8 mouse cellular contexts compared by ENCODE assay signal in genomic region chr1:172500451-172501370, GRCm38 (mm10). TPM values are rescaled to one million over a fixed set of nuclear protein-coding genes. Genes with fewer than 3 reads are reported as not detected.
DNase-seq lines count a peak whose midpoint lies in the region; ATAC-seq and TF ChIP-seq lines count a peak whose summit lies in the region.

No protein-coding gene starts in this region.

- peak; percentile 24 for TF ChIP-seq POLR2A in myocyte (IDR thresholded peaks at IDR 0.05; ENCODE audit: insufficient read length, low read depth)

- H3K79me2 ChIP-seq in myocyte (ENCODE audit: control insufficient read depth, insufficient read depth): peaks cover 37% of the 10 kb centered on the region

- peaks cover 11% of the 10 kb centered on the region for H3K36me3 ChIP-seq in hindbrain, embryonic 15.5 days
- peaks cover 11% of the 10 kb centered on the region for H3K36me3 ChIP-seq in liver, embryonic 12.5 days
- H3K36me3 ChIP-seq in myocyte (ENCODE audit: control insufficient read depth, insufficient read depth): peaks cover 7% of the 10 kb centered on the region

- WGBS in hindbrain, embryonic 15.5 days: under 1% methylated on average over 56 of the region's 56 CpGs
- WGBS in liver, embryonic 12.5 days (ENCODE audit: insufficient replicate concordance): 2% methylated on average over 56 of the region's 56 CpGs

- no peak for TF ChIP-seq CTCF in gastrocnemius, adult 2 months (IDR thresholded peaks at IDR 0.05)

- DNase-seq in adrenal gland, adult 2 months: peak; percentile 87
- DNase-seq in gastrocnemius, adult 2 months: peak; percentile 80
- peak; percentile 84 for DNase-seq in yolk sac, embryonic 10.5 days (ENCODE audit: low spot score)
- DNase-seq in layer of hippocampus, adult 9-10 months (ENCODE audit: low spot score): no peak

- ATAC-seq in CD4-positive, CD25-positive, alpha-beta regulatory T cell, adult 4 months: peak; percentile 35
- ATAC-seq in hindbrain, embryonic 15.5 days (ENCODE audit: low FRiP score, low read depth): no peak; the same call in 1 of the 2 replicates
- ATAC-seq in liver, embryonic 12.5 days: peak; percentile 58

- peak overlapping the region; percentile 47 for H3ac ChIP-seq in myocyte (ENCODE audit: control insufficient read depth, insufficient read length)

- intact Hi-C loops in gastrocnemius, adult 2 months (cut with DNase I): loop anchor here (2.0 kb wide), 1 partner anchor 24 kb away; no protein-coding TSS in a partner anchor

- H3K4me2 ChIP-seq in hindbrain, embryonic 15.5 days: peak overlapping the region; percentile 54
- peak overlapping the region; percentile 77 for H3K4me2 ChIP-seq in liver, embryonic 12.5 days
- H3K4me2 ChIP-seq in myocyte (ENCODE audit: low read depth): peak overlapping the region; percentile 100

- peak overlapping the region; percentile 91 for H3K27ac ChIP-seq in gastrocnemius, adult 2 months
- H3K27ac ChIP-seq in hindbrain, embryonic 15.5 days (replicated peaks): peak overlapping the region; percentile 60; the same call in 1 of the 2 replicates
- peak overlapping the region; percentile 78 for H3K27ac ChIP-seq in liver, embryonic 12.5 days

- H3K9ac ChIP-seq in hindbrain, embryonic 15.5 days: peak overlapping the region; percentile 30
- peak overlapping the region; percentile 71 for H3K9ac ChIP-seq in liver, embryonic 12.5 days

- H3K4me3 ChIP-seq in gastrocnemius, adult 2 months: peak overlapping the region; percentile 92
- peak overlapping the region; percentile 40 for H3K4me3 ChIP-seq in hindbrain, embryonic 15.5 days
- H3K4me3 ChIP-seq in liver, embryonic 12.5 days: peak overlapping the region; percentile 65
- peak overlapping the region; percentile 99 for H3K4me3 ChIP-seq in myocyte

- H3K4me1 ChIP-seq in hindbrain, embryonic 15.5 days (replicated peaks): peaks cover 42% of the 10 kb centered on the region
- H3K4me1 ChIP-seq in liver, embryonic 12.5 days: peaks cover 62% of the 10 kb centered on the region

- no peaks in the 10 kb centered on the region for H3K9me3 ChIP-seq in hindbrain, embryonic 15.5 days
- no peaks in the 10 kb centered on the region for H3K9me3 ChIP-seq in liver, embryonic 12.5 days (replicated peaks)

- H3K27me3 ChIP-seq in hindbrain, embryonic 15.5 days: peaks cover 25% of the 10 kb centered on the region
- peaks cover 33% of the 10 kb centered on the region for H3K27me3 ChIP-seq in liver, embryonic 12.5 days (replicated peaks)
- no peaks in the 10 kb centered on the region for H3K27me3 ChIP-seq in myocyte (ENCODE audit: control insufficient read depth, insufficient read depth, insufficient read length)

TF ChIP-seq in myocyte, 11 proteins besides CTCF, POLR2A, EP300 and RAD21:
- TF ChIP-seq REST (IDR thresholded peaks at IDR 0.05; ENCODE audit: insufficient read depth, insufficient read length) (no peak), POLR2AphosphoS2 (IDR thresholded peaks at IDR 0.05; ENCODE audit: insufficient read length, low read depth) (peak; percentile 56), MYOG (IDR thresholded peaks at IDR 0.05; ENCODE audit: control insufficient read depth in 1 of 3, insufficient read depth in 1 of 3, insufficient read length in 2 of 3, low read depth in 2 of 3) (peak in 1 of 3 experiments; percentile 25), MYOD1 (IDR thresholded peaks at IDR 0.05; ENCODE audit: control insufficient read depth in 1 of 3, insufficient read length in 2 of 3, low read depth in 2 of 3) (peak in 1 of 3 experiments; percentile 43), TCF3 (IDR thresholded peaks at IDR 0.05; ENCODE audit: insufficient read length, low read depth) (no peak), SRF (IDR thresholded peaks at IDR 0.05; ENCODE audit: control insufficient read depth, insufficient read length, low read depth) (peak; percentile 82), CEBPB (IDR thresholded peaks at IDR 0.05; ENCODE audit: insufficient read depth, poor library complexity, severe bottlenecking) (no peak)

RNA-seq across cellular contexts. Expression of gene Tagln2, which starts 0.9 kb away (rescaled TPM):
- polyA plus RNA-seq in CD4-positive, CD25-positive, alpha-beta regulatory T cell, adult 4 months (2017; shearing (Covaris generic)): 100 to 1,000 TPM; 226 to 278 TPM
- 100 to 1,000 TPM in 1 of 2 experiments, 10 to 100 TPM in 1; 60.9 to 108 TPM for total RNA-seq in adrenal gland, adult 2 months (2021)
- polyA plus RNA-seq in adrenal gland, adult 2 months (2012; rRNA removed): 89.5 and 121 TPM in 2 replicates
- 10 to 100 TPM; 16.4 to 23.4 TPM for total RNA-seq in gastrocnemius, adult 2 months (2021)
- 77.7 and 83.7 TPM in 2 replicates for polyA plus RNA-seq in hindbrain, embryonic 15.5 days (2015; fragmentation: Nextera tagmentation; extraction: Ambion mirVana)
- 177 and 178 TPM in 2 replicates for polyA plus RNA-seq in liver, embryonic 12.5 days (2016; fragmentation: Nextera tagmentation; extraction: Ambion mirVana)
- 393 TPM for polyA plus RNA-seq in myocyte (2012; fragmentation: generic; extraction: Trizol)

RNA-seq across cellular contexts. Expression of gene Igsf9, which starts 19.1 kb away (rescaled TPM):
- 1 to 10 TPM in 1 of 2 experiments, not detected in 1; 1.1 TPM for polyA plus RNA-seq in CD4-positive, CD25-positive, alpha-beta regulatory T cell, adult 4 months (2017; shearing (Covaris generic))
- total RNA-seq in adrenal gland, adult 2 months (2021): 1 to 10 TPM in 1 of 2 experiments, under 1 TPM in 1; 0.78 to 3.8 TPM
- 7.4 and 7.9 TPM in 2 replicates for polyA plus RNA-seq in adrenal gland, adult 2 months (2012; rRNA removed)
- total RNA-seq in gastrocnemius, adult 2 months (2021): under 1 TPM in 1 of 2 experiments, not detected in 1; 0.67 TPM
- 45.7 and 49.3 TPM in 2 replicates for polyA plus RNA-seq in hindbrain, embryonic 15.5 days (2015; fragmentation: Nextera tagmentation; extraction: Ambion mirVana)
- 3.9 and 4.2 TPM in 2 replicates for polyA plus RNA-seq in liver, embryonic 12.5 days (2016; fragmentation: Nextera tagmentation; extraction: Ambion mirVana)
- 0.77 TPM for polyA plus RNA-seq in myocyte (2012; fragmentation: generic; extraction: Trizol)

RNA-seq across cellular contexts. Expression of gene Cfap45, which starts 19.9 kb away (rescaled TPM):
- polyA plus RNA-seq in CD4-positive, CD25-positive, alpha-beta regulatory T cell, adult 4 months (2017; shearing (Covaris generic)): under 1 TPM in 1 of 2 experiments, not detected in 1; 0.69 TPM
- under 1 TPM; 0.31 to 0.37 TPM for total RNA-seq in adrenal gland, adult 2 months (2021)
- polyA plus RNA-seq in adrenal gland, adult 2 months (2012; rRNA removed): 0.15 TPM in 1 of 2 replicates, not detected in the other
- not detected for total RNA-seq in gastrocnemius, adult 2 months (2021)
- 2.8 and 4.6 TPM in 2 replicates for polyA plus RNA-seq in hindbrain, embryonic 15.5 days (2015; fragmentation: Nextera tagmentation; extraction: Ambion mirVana)
- polyA plus RNA-seq in liver, embryonic 12.5 days (2016; fragmentation: Nextera tagmentation; extraction: Ambion mirVana): 0.55 and 0.79 TPM in 2 replicates
- not detected for polyA plus RNA-seq in myocyte (2012; fragmentation: generic; extraction: Trizol)

RNA-seq across cellular contexts. Expression of gene Slamf9, which starts 25.6 kb away (rescaled TPM):
- polyA plus RNA-seq in CD4-positive, CD25-positive, alpha-beta regulatory T cell, adult 4 months (2017; shearing (Covaris generic)): not detected
- 1 to 10 TPM; 3.2 to 7.9 TPM for total RNA-seq in adrenal gland, adult 2 months (2021)
- 4.5 and 4.9 TPM in 2 replicates for polyA plus RNA-seq in adrenal gland, adult 2 months (2012; rRNA removed)
- total RNA-seq in gastrocnemius, adult 2 months (2021): under 1 TPM in 1 of 2 experiments, not detected in 1; 0.22 TPM
- 0.12 and 0.18 TPM in 2 replicates for polyA plus RNA-seq in hindbrain, embryonic 15.5 days (2015; fragmentation: Nextera tagmentation; extraction: Ambion mirVana)
- polyA plus RNA-seq in liver, embryonic 12.5 days (2016; fragmentation: Nextera tagmentation; extraction: Ambion mirVana): 1.1 and 1.3 TPM in 2 replicates
- polyA plus RNA-seq in myocyte (2012; fragmentation: generic; extraction: Trizol): 4.7 TPM

RNA-seq across cellular contexts. Expression of gene Vsig8, which starts 55.0 kb away (rescaled TPM):
- not detected for polyA plus RNA-seq in CD4-positive, CD25-positive, alpha-beta regulatory T cell, adult 4 months (2017; shearing (Covaris generic))
- total RNA-seq in adrenal gland, adult 2 months (2021): under 1 TPM; 0.24 to 0.61 TPM
- polyA plus RNA-seq in adrenal gland, adult 2 months (2012; rRNA removed): 1.6 and 2.1 TPM in 2 replicates
- total RNA-seq in gastrocnemius, adult 2 months (2021): not detected
- polyA plus RNA-seq in hindbrain, embryonic 15.5 days (2015; fragmentation: Nextera tagmentation; extraction: Ambion mirVana): 0.71 and 1.1 TPM in 2 replicates
- not detected in 2 replicates for polyA plus RNA-seq in liver, embryonic 12.5 days (2016; fragmentation: Nextera tagmentation; extraction: Ambion mirVana)
- not detected for polyA plus RNA-seq in myocyte (2012; fragmentation: generic; extraction: Trizol)

Comparison
In these comparisons a context has a peak if more than half of its experiments do, and no peak if none do; other contexts are left out.
1. H3K4me3 ChIP-seq: peak in every context shown above with its lines; median percentile 99 in myocyte; 92 in gastrocnemius, adult 2 months; 65 in liver, embryonic 12.5 days; 40 in hindbrain, embryonic 15.5 days.